Mouse (Mus musculus) neural tube, embryonic 14.5 days (tissue): ENCODE results near the gene Olfr1124. TPM values are rescaled to one million over a fixed set of nuclear protein-coding genes. Genes with fewer than 3 reads are reported as not detected.
"Not testable (repeated sequence)": the region's sequence is repeated elsewhere in the genome, so short reads cannot be mapped to it uniquely, and the experiment has no call there.

Experiments
- ATAC-seq: fragments of 200-750 bp; cut with Nextera tagmentation; 2 replicates; pipeline ENCODE4 v1.8.0; 2017; ENCODE audit warnings: low read depth, mild to moderate bottlenecking, moderate TSS enrichment, moderate library complexity
- H3K27ac ChIP-seq: fragments of 300-500 bp; sonication (generic); 2 replicates; pipeline ENCODE4 v1.5.1; 2014; ENCODE audit warnings: low read depth, mild to moderate bottlenecking, control low read depth, low read length, moderate library complexity, mixed read lengths
- H3K27me3 ChIP-seq: fragments of 300-500 bp; sonication (generic); 2 replicates; pipeline ENCODE4 v1.6.1; 2014; ENCODE audit warnings: low read length; ENCODE audit not compliant: control insufficient read depth, insufficient read depth
- H3K36me3 ChIP-seq: fragments of 300-500 bp; sonication (generic); 2 replicates; pipeline ENCODE4 v1.6.1; 2014; ENCODE audit warnings: low read length, mixed read lengths; ENCODE audit not compliant: control insufficient read depth, insufficient read depth
- H3K4me1 ChIP-seq: fragments of 300-500 bp; sonication (generic); 2 replicates; pipeline ENCODE4 v1.6.1; 2014; ENCODE audit warnings: low read length; ENCODE audit not compliant: control insufficient read depth, insufficient read depth
- H3K4me2 ChIP-seq: fragments of 300-500 bp; sonication (generic); 2 replicates; pipeline ENCODE4 v1.6.1; 2014; ENCODE audit warnings: mild to moderate bottlenecking, low read depth, low read length, control low read depth
- H3K4me3 ChIP-seq: fragments of 300-500 bp; sonication (generic); 2 replicates; pipeline ENCODE4 v1.5.1; 2014; ENCODE audit warnings: low read depth, low read length, control low read depth, mixed read lengths
- H3K9ac ChIP-seq: fragments of 300-500 bp; sonication (generic); replicated peaks from 2 replicates; pipeline ENCODE4 v1.6.1; 2014; ENCODE audit warnings: low read depth, mild to moderate bottlenecking, control low read depth, low read length, mixed read lengths
- H3K9me3 ChIP-seq: fragments of 300-500 bp; sonication (generic); 2 replicates; pipeline ENCODE4 v1.6.1; 2016; ENCODE audit warnings: low read length; ENCODE audit not compliant: control insufficient read depth
- WGBS: fragments of 180-500 bp; shearing (Covaris S2); extraction: QIAGEN DNeasy Blood & Tissue Kit; methylation state at CpG from one replicate; pipeline ENCODE4 v1.1.7; 2014; 5-methylcytosine and 5-hydroxymethylcytosine counted together
- polyA plus RNA-seq: library from polyadenylated mRNA; unstranded; fragments of >200 nt; fragmentation: Nextera tagmentation; extraction: Ambion mirVana; gene quantifications from 2 replicates; pipeline ENCODE4 v1.2.1, GENCODE M21; 2014

Olfr1124 gene
- polyA plus RNA-seq = 0.08 and 0.10 TPM in 2 replicates

GRCm38 (mm10) chr2:87429975-87430374 lies at the start of gene Olfr1124:
Gene Olfr1124, plus strand, starts transcription at chr2:87430275.
- 92% methylated on average over 1 of the region's 1 CpGs for WGBS
- no peak within 1 kb of the TSS for H3K4me3 ChIP-seq
- no peak within 1 kb of the TSS for H3K9ac ChIP-seq
- H3K27ac ChIP-seq = no peak within 1 kb of the TSS
- ATAC-seq = no peak
- no peak within 1 kb of the TSS for H3K4me2 ChIP-seq
- H3K27me3 ChIP-seq = no peaks in the 10 kb centered on the region
- H3K4me1 ChIP-seq = no peaks in the 10 kb centered on the region
- H3K36me3 ChIP-seq = no peaks in the 10 kb centered on the region
- no peaks in the 10 kb centered on the region for H3K9me3 ChIP-seq

GRCm38 (mm10) chr2:87383935-87384334 lies 46.1 kb upstream of the Olfr1124 start:
- Histone ChIP-seq H3K4me2 (no peak overlapping the region), H3K9me3 (no peaks in the 10 kb centered on the region), H3K27me3 (no peaks in the 10 kb centered on the region), H3K27ac (no peak overlapping the region), H3K9ac (no peak overlapping the region), H3K4me1 (no peaks in the 10 kb centered on the region), H3K4me3 (no peak overlapping the region), H3K36me3 (no peaks in the 10 kb centered on the region)
- no peak for ATAC-seq
- 81% methylated on average over 2 of the region's 2 CpGs for WGBS

GRCm38 (mm10) chr2:87385549-87385948 lies 44.5 kb upstream of the Olfr1124 start, which contains the start of gene Olfr1122:
Gene Olfr1122, plus strand, starts transcription at chr2:87385849.
- Histone ChIP-seq H3K27me3 (no peaks in the 10 kb centered on the region), H3K9me3 (no peaks in the 10 kb centered on the region), H3K36me3 (no peaks in the 10 kb centered on the region), H3K27ac (no peak within 1 kb of the TSS), H3K9ac (no peak within 1 kb of the TSS), H3K4me2 (no peak within 1 kb of the TSS), H3K4me3 (no peak within 1 kb of the TSS), H3K4me1 (no peaks in the 10 kb centered on the region)
- no peak for ATAC-seq
- 81% methylated on average over 2 of the region's 2 CpGs for WGBS

GRCm38 (mm10) chr2:87393605-87394004 lies 36.5 kb upstream of the Olfr1124 start:
- not testable (repeated sequence) for H3K27ac ChIP-seq, H3K27me3 ChIP-seq, H3K9ac ChIP-seq, H3K4me2 ChIP-seq, H3K36me3 ChIP-seq, H3K4me1 ChIP-seq, H3K4me3 ChIP-seq, H3K9me3 ChIP-seq
- 96% methylated on average over 5 of the region's 5 CpGs for WGBS
- ATAC-seq = 0 out of 2 replicates have a peak, but pooled peaks have one; percentile 44

GRCm38 (mm10) chr2:87394686-87395085 lies 35.4 kb upstream of the Olfr1124 start:
- ATAC-seq, H3K27me3 ChIP-seq, H3K9ac ChIP-seq, H3K36me3 ChIP-seq, H3K9me3 ChIP-seq, H3K4me2 ChIP-seq, H3K4me1 ChIP-seq, H3K4me3 ChIP-seq, H3K27ac ChIP-seq: not testable (repeated sequence)
- 91% methylated on average over 7 of the region's 7 CpGs for WGBS

GRCm38 (mm10) chr2:87416335-87416734 lies 13.7 kb upstream of the Olfr1124 start, which contains the start of gene Olfr1123:
Gene Olfr1123, plus strand, starts transcription at chr2:87416635.
- WGBS = 84% methylated on average over 1 of the region's 1 CpGs
- Histone ChIP-seq H3K27ac (no peak within 1 kb of the TSS), H3K36me3 (no peaks in the 10 kb centered on the region), H3K4me1 (no peaks in the 10 kb centered on the region), H3K4me3 (no peak within 1 kb of the TSS), H3K27me3 (no peaks in the 10 kb centered on the region), H3K9me3 (no peaks in the 10 kb centered on the region), H3K9ac (no peak within 1 kb of the TSS), H3K4me2 (no peak within 1 kb of the TSS)
- no peak for ATAC-seq

- Histone ChIP-seq H3K27ac (no peak overlapping the region), H3K4me3 (no peak overlapping the region), H3K27me3 (no peaks in the 10 kb centered on the region), H3K36me3 (no peaks in the 10 kb centered on the region), H3K9me3 (no peaks in the 10 kb centered on the region), H3K4me1 (no peaks in the 10 kb centered on the region), H3K4me2 (no peak overlapping the region), H3K9ac (no peak overlapping the region)
- 92% methylated on average over 16 of the region's 16 CpGs for WGBS
- no peak for ATAC-seq
These were observed 7.7 kb downstream of the Olfr1124 start for GRCm38 (mm10) chr2:87437731-87438130.

- no peaks in the 10 kb centered on the region for H3K4me1 ChIP-seq
- no peak within 1 kb of the TSS for H3K27ac ChIP-seq
- no peaks in the 10 kb centered on the region for H3K9me3 ChIP-seq
- no peaks in the 10 kb centered on the region for H3K27me3 ChIP-seq
- H3K4me3 ChIP-seq = no peak within 1 kb of the TSS
- H3K36me3 ChIP-seq = no peaks in the 10 kb centered on the region
- no peak within 1 kb of the TSS for H3K9ac ChIP-seq
- no peak within 1 kb of the TSS for H3K4me2 ChIP-seq
- no peak for ATAC-seq
These were observed 23.6 kb downstream of the Olfr1124 start, which contains the start of gene Olfr1126 for GRCm38 (mm10) chr2:87453662-87454061. Gene Olfr1126, plus strand, starts transcription at chr2:87453962.

GRCm38 (mm10) chr2:87461769-87462168 lies 31.7 kb downstream of the Olfr1124 start:
- Histone ChIP-seq H3K4me2 (no peak overlapping the region), H3K4me3 (no peak overlapping the region), H3K27ac (no peak overlapping the region), H3K27me3 (no peaks in the 10 kb centered on the region), H3K9me3 (no peaks in the 10 kb centered on the region), H3K9ac (no peak overlapping the region), H3K36me3 (no peaks in the 10 kb centered on the region), H3K4me1 (no peaks in the 10 kb centered on the region)
- no peak for ATAC-seq
- 93% methylated on average over 4 of the region's 4 CpGs for WGBS
